Mouse (Mus musculus) hindbrain, embryonic 14.5 days (tissue): ENCODE data around the gene Hes3. TPM values are rescaled to one million over a fixed set of nuclear protein-coding genes. Genes with fewer than 3 reads are reported as not detected.

Source experiments
- ATAC-seq: fragments of 200-750 bp; cut with Nextera tagmentation; 2 replicates; pipeline ENCODE4 v1.8.0; 2017; ENCODE audit warnings: moderate number of reproducible peaks, mild to moderate bottlenecking, moderate TSS enrichment, moderate library complexity; ENCODE audit not compliant: low FRiP score
- DNase-seq: peaks from one replicate; pipeline ENCODE4 v3.0.0-alpha.2; 2015; ENCODE audit warnings: low spot score
- H3K27ac ChIP-seq: fragments of 300-500 bp; sonication (generic); 2 replicates; pipeline ENCODE4 v1.5.1; 2014; ENCODE audit warnings: mild to moderate bottlenecking, moderate library complexity
- H3K27me3 ChIP-seq: fragments of 300-500 bp; sonication (generic); 2 replicates; pipeline ENCODE4 v1.6.1; 2014; ENCODE audit warnings: mild to moderate bottlenecking, low read length, mixed read lengths; ENCODE audit not compliant: control insufficient read depth, insufficient read depth
- H3K36me3 ChIP-seq: fragments of 300-500 bp; sonication (generic); replicated peaks from 2 replicates; pipeline ENCODE4 v1.6.1; 2014; ENCODE audit not compliant: control insufficient read depth, insufficient read depth
- H3K4me1 ChIP-seq: fragments of 300-500 bp; sonication (generic); replicated peaks from 2 replicates; pipeline ENCODE4 v1.6.1; 2014; ENCODE audit warnings: antibody characterized with exemption, low read length, mixed read lengths; ENCODE audit not compliant: control insufficient read depth, insufficient read depth
- H3K4me2 ChIP-seq: fragments of 300-500 bp; sonication (generic); replicated peaks from 2 replicates; pipeline ENCODE4 v1.6.1; 2014; ENCODE audit warnings: mild to moderate bottlenecking, moderate library complexity
- H3K4me3 ChIP-seq: fragments of 300-500 bp; sonication (generic); replicated peaks from 2 replicates; pipeline ENCODE4 v1.5.1; 2014; ENCODE audit warnings: mild to moderate bottlenecking, low read length
- H3K9ac ChIP-seq: fragments of 300-500 bp; sonication (generic); 2 replicates; pipeline ENCODE4 v1.6.1; 2014
- H3K9me3 ChIP-seq: fragments of 300-500 bp; sonication (generic); 2 replicates; pipeline ENCODE4 v1.6.1; 2016; ENCODE audit warnings: low read length; ENCODE audit not compliant: control insufficient read depth
- WGBS: fragments of 180-500 bp; shearing (Covaris S2); extraction: QIAGEN DNeasy Blood & Tissue Kit; methylation state at CpG from one replicate; pipeline ENCODE4 v1.1.7; 2014; 5-methylcytosine and 5-hydroxymethylcytosine counted together
- polyA plus RNA-seq: library from polyadenylated mRNA; unstranded; fragments of >200 nt; fragmentation: Nextera tagmentation; extraction: Ambion mirVana; gene quantifications from 2 replicates; pipeline ENCODE4 v1.2.1, GENCODE M21; 2014

The Hes3 gene
- polyA plus RNA-seq, 1 experiment from 2014 or later: 0.24 TPM

GRCm38 (mm10) chr4:152243241-152243891, 48.1 kb downstream of the Hes3 start:
- WGBS: 90% methylated on average over 9 of the region's 9 CpGs

DNA sequence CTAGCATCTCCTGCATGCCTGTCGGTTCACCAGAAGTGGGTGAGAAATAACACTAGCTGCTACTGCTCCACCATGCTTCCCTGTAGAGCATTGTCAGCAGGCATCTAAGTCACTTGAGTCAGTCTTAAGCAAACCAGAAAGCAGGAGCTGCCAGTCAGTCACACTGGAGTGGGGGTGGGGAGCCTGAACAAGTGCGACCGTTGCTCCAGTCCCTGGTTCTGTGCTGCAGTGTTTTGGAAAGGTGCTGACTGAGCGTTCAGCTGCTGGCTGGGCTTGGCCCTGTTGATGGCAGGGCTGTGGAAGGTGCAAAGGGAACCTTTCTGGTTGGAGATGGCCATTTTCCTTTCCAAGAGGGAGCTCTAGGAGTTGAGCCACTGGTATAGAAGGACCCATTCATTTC, 51.5 kb downstream of the Hes3 start:
- Histone ChIP-seq H3K4me1 (no peaks in the 10 kb centered on the region), H3K4me2 (no peak overlapping the region), H3K27me3 (no peaks in the 10 kb centered on the region), H3K36me3 (peaks cover 32% of the 10 kb centered on the region), H3K4me3 (no peak overlapping the region), H3K27ac (no peak overlapping the region), H3K9ac (no peak overlapping the region), H3K9me3 (no peaks in the 10 kb centered on the region)
- ATAC-seq (no peak), DNase-seq (no peak)
- WGBS: 61% methylated on average over 4 of the region's 4 CpGs

More at GRCm38 (mm10) chr4:152243241-152243891, 48.1 kb downstream of the Hes3 start:
- H3K9me3 ChIP-seq: no peaks in the 10 kb centered on the region
- H3K4me1 ChIP-seq: peaks cover 10% of the 10 kb centered on the region
- no peak for ATAC-seq
- no peak for DNase-seq
- no peak overlapping the region for H3K27ac ChIP-seq
- H3K9ac ChIP-seq: no peak overlapping the region
- no peak overlapping the region for H3K4me2 ChIP-seq
- H3K36me3 ChIP-seq: peaks cover 14% of the 10 kb centered on the region
- no peaks in the 10 kb centered on the region for H3K27me3 ChIP-seq
- no peak overlapping the region for H3K4me3 ChIP-seq

Other genes with a start within 250 kb of the Hes3 start
- gene Plekhg5, start 219.2 kb downstream of the Hes3 start, polyA plus RNA-seq: 10.0 and 10.9 TPM in 2 replicates
- 0.94 and 0.95 TPM in 2 replicates for gene Tnfrsf25, start 175.7 kb downstream of the Hes3 start, polyA plus RNA-seq
- gene Espn, start 139.3 kb downstream of the Hes3 start, polyA plus RNA-seq: 0.25 and 0.40 TPM in 2 replicates
- gene Hes2, start 132.8 kb downstream of the Hes3 start, polyA plus RNA-seq: not detected in 2 replicates
- gene Acot7, start 113.5 kb downstream of the Hes3 start, polyA plus RNA-seq: 352 and 396 TPM in 2 replicates
- 23.1 and 27.8 TPM in 2 replicates for gene Gpr153, start 17.4 kb downstream of the Hes3 start, polyA plus RNA-seq
- gene Icmt, start 5.6 kb upstream of the Hes3 start, polyA plus RNA-seq: 20.6 and 22.8 TPM in 2 replicates
- 5.6 and 6.9 TPM in 2 replicates for gene Rnf207, start 27.3 kb upstream of the Hes3 start, polyA plus RNA-seq
- gene Rpl22, start 34.1 kb upstream of the Hes3 start, polyA plus RNA-seq: 154 and 178 TPM in 2 replicates
- gene Chd5, start 47.0 kb upstream of the Hes3 start, polyA plus RNA-seq: 41.9 and 46.7 TPM in 2 replicates
- gene Nphp4, start 185.0 kb upstream of the Hes3 start, polyA plus RNA-seq: 6.2 and 6.6 TPM in 2 replicates
- gene Kcnab2, start 186.2 kb upstream of the Hes3 start, polyA plus RNA-seq: 19.6 and 23.7 TPM in 2 replicates